Mouse (Mus musculus): ENCODE data around the gene Erbb3.

GRCm38 (mm10) chr10:128588136-128588535 lies 1.3 kb downstream of the Erbb3 start:
- no peak for TF ChIP-seq CTCF (IDR thresholded peaks at IDR 0.05 in 2 of 3, conservative IDR thresholded peaks at IDR 0.05 in 1 of 3; ENCODE audit: control insufficient read depth in 1 of 3, insufficient read depth in 1 of 3, low read depth in 2 of 3, low read length in 3 of 3, poor library complexity in 1 of 3, severe bottlenecking in 1 of 3)
- no peak for TF ChIP-seq POLR2A (IDR thresholded peaks at IDR 0.05; ENCODE audit: control insufficient read depth in 1 of 2, insufficient read depth in 1 of 2, low read depth in 1 of 2, low read length in 2 of 2, poor library complexity in 1 of 2)
- TF ChIP-seq HCFC1 (IDR thresholded peaks at IDR 0.05; ENCODE audit: low read depth, low read length) = no peak
- TF ChIP-seq MAFK (IDR thresholded peaks at IDR 0.05; ENCODE audit: borderline replicate concordance, low read depth, low read length) = no peak

All from MEL (cell line).